Mouse (Mus musculus) neural tube, embryonic 13.5 days (tissue): ENCODE data around the gene Tmem52. TPM values are rescaled to one million over a fixed set of nuclear protein-coding genes. Genes with fewer than 3 reads are reported as not detected.

Experiments
- ATAC-seq: fragments of 200-750 bp; cut with Nextera tagmentation; 2 replicates; pipeline ENCODE4 v1.8.0; 2017; ENCODE audit warnings: low read depth, mild to moderate bottlenecking, moderate TSS enrichment, moderate library complexity
- H3K27ac ChIP-seq: fragments of 300-500 bp; sonication (generic); replicated peaks from 2 replicates; pipeline ENCODE4 v1.5.1; 2015; ENCODE audit warnings: moderate library complexity, mild to moderate bottlenecking, inconsistent platforms
- H3K27me3 ChIP-seq: fragments of 300-500 bp; sonication (generic); 2 replicates; pipeline ENCODE4 v1.6.1; 2015; ENCODE audit warnings: mild to moderate bottlenecking, inconsistent platforms
- H3K36me3 ChIP-seq: fragments of 300-500 bp; sonication (generic); 2 replicates; pipeline ENCODE4 v1.6.1; 2015; ENCODE audit warnings: mild to moderate bottlenecking, inconsistent platforms
- H3K4me1 ChIP-seq: fragments of 300-500 bp; sonication (generic); replicated peaks from 2 replicates; pipeline ENCODE4 v1.6.1; 2015; ENCODE audit warnings: inconsistent platforms
- H3K4me2 ChIP-seq: fragments of 300-500 bp; sonication (generic); 2 replicates; pipeline ENCODE4 v1.6.1; 2015; ENCODE audit warnings: inconsistent platforms, mild to moderate bottlenecking, moderate library complexity
- H3K4me3 ChIP-seq: fragments of 300-500 bp; sonication (generic); 2 replicates; pipeline ENCODE4 v1.5.1; 2015; ENCODE audit warnings: mild to moderate bottlenecking, inconsistent platforms
- H3K9ac ChIP-seq: fragments of 300-500 bp; sonication (generic); 2 replicates; pipeline ENCODE4 v1.6.1; 2015; ENCODE audit warnings: moderate library complexity, mild to moderate bottlenecking, inconsistent platforms
- H3K9me3 ChIP-seq: fragments of 300-500 bp; sonication (generic); 2 replicates; pipeline ENCODE4 v1.6.1; 2016; ENCODE audit warnings: inconsistent platforms
- WGBS: fragments of 180-500 bp; shearing (Covaris S2); methylation state at CpG from one replicate; pipeline ENCODE4 v1.1.7; 2015; 5-methylcytosine and 5-hydroxymethylcytosine counted together
- polyA plus RNA-seq: library from polyadenylated mRNA; unstranded; fragments of >200 nt; fragmentation: Nextera tagmentation; extraction: Ambion mirVana; gene quantifications from 2 replicates; pipeline ENCODE4 v1.2.1, GENCODE M21; 2015

The Tmem52 gene
- polyA plus RNA-seq, 1 experiment from 2014 or later = not detected

DNA sequence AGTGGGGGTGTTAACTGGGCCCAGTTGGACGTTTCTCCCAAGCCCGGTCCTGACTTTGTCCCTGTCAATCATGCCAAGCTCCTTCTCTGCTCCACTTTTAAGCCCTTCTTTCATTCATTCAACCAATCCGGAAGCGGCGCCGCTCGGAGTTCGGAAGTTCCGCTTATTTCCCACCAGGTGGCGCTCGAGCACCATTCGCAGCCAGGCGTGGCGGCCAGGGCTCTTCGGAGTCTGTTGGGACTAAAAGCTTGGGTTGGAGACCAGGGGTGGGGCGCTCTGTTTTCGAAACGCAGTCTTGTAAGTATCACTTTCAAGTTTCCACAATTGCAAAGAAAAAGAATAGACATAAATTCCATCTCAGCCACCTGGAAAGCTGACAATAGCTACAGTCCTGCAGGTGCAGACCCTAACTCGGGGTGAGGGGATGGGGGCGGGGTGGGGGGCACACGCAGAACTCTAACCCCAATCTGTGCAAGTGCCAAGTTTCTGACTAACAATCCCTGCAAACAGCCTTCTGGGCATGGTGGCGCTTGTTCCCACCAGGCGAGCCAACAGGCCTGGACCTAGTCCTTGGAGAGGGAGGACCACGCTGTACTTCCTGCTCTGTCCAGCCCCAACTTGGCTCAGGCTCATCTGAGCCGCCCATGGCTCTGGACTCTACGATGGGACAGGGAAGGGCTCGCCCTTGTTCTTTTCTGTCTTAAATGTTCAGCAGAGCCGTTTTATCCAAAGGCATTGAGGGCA, 12.6 kb downstream of the Tmem52 start:
- 23% methylated on average over 28 of the region's 28 CpGs for WGBS
- H3K4me1 ChIP-seq = peaks cover 4% of the 10 kb centered on the region
- peak; percentile 72 for ATAC-seq
- no peaks in the 10 kb centered on the region for H3K36me3 ChIP-seq
- peak overlapping the region; percentile 15; the same call in 1 of the 2 replicates for H3K4me3 ChIP-seq
- H3K27ac ChIP-seq = no peak overlapping the region
- H3K9ac ChIP-seq = no peak overlapping the region
- peaks cover 6% of the 10 kb centered on the region; the same call in 1 of the 2 replicates for H3K27me3 ChIP-seq
- peak overlapping the region; percentile 37 for H3K4me2 ChIP-seq
- H3K9me3 ChIP-seq = no peaks in the 10 kb centered on the region

DNA sequence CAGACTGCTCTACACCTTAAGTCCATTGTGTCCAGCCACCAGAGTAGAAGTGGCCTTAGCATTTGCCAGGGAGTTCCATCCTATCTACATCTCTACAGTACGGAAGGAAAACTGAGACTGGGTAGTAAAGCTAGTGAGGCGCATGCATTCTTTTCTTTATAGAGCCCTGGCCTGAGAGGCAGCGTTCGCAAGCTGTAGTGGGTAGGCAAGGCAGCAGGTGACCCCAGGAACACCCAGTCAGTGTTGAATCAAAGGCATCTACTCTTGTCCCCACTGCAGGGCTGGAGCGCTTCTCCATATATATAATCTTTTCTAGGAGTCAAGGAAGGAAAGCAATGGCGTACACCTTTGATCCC, 13.2 kb downstream of the Tmem52 start:
- no peak overlapping the region for H3K4me2 ChIP-seq
- ATAC-seq = no peak
- no peak overlapping the region for H3K9ac ChIP-seq
- H3K27me3 ChIP-seq = peaks cover 6% of the 10 kb centered on the region; the same call in 1 of the 2 replicates
- H3K36me3 ChIP-seq = no peaks in the 10 kb centered on the region
- H3K4me3 ChIP-seq = no peak overlapping the region
- no peak overlapping the region for H3K27ac ChIP-seq
- WGBS = 86% methylated on average over 6 of the region's 6 CpGs
- H3K4me1 ChIP-seq = peaks cover 6% of the 10 kb centered on the region
- H3K9me3 ChIP-seq = no peaks in the 10 kb centered on the region

DNA sequence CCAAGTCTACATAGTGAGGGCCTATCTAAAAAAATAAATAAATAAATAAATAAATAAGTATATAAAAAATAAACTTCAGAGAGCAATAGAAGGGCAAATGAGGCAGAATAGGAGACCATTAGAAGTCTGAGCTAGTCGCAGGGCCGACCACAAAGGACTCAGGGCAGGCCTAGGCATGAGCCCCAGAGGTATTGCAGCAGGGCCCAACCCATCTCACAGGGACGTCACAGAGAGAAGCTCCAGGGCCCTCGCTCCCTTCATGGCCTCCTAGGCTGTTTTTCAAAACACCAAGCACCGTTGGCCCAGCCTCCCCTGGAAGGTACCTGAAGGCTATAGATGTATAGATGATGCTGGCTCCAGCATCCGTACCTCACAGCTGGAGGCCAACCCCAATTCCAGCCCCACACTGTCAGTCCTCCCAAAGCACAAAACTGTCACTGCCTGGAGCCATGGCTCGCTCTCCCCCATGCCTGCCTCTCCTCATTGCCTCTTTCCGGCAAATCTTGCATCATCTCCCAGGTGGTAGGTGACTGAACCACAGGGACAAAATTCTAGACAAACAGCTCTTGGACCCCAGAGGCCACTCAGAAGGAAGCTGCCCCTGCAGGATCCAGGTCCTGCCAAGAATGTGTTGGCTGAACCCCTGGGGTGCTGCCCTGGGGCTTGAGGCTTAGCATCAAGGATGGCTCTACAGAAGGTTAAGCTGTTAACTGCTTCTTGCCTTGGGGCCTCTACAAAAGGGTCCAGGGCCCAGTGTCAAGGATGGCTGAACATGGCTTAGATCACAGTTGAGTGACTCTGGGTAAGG, 14.0 kb downstream of the Tmem52 start:
- Histone ChIP-seq H3K4me1 (peaks cover 14% of the 10 kb centered on the region), H3K4me3 (no peak overlapping the region), H3K27ac (no peak overlapping the region), H3K27me3 (peaks cover 6% of the 10 kb centered on the region; the same call in 1 of the 2 replicates), H3K4me2 (no peak overlapping the region), H3K9ac (0 out of 2 replicates have a peak overlapping the region, but pooled peaks have one; percentile 9), H3K36me3 (no peaks in the 10 kb centered on the region), H3K9me3 (no peaks in the 10 kb centered on the region)
- 71% methylated on average over 8 of the region's 8 CpGs for WGBS
- ATAC-seq = no peak

DNA sequence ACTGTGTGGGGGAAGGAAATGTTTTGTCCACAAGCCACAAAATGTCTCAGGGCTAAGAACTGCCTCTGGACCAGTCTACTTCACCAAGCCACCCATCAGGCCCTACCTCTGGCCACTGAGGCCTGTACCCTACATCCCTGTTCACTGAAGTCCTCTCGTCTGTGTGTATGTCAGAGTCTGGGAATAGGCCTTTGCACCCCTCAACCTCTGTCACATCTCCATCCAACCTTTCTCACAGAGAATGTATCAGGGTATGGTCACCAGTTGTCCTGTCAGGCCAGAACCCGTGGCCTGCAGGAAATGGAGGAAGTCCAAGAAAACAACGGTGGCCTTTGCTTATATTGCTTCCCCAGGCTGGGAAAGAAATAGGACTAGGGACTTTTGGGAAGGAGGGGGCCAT, 16.6 kb downstream of the Tmem52 start:
- peaks cover 37% of the 10 kb centered on the region for H3K4me1 ChIP-seq
- H3K27me3 ChIP-seq = peaks cover 2% of the 10 kb centered on the region; the same call in 1 of the 2 replicates

DNA sequence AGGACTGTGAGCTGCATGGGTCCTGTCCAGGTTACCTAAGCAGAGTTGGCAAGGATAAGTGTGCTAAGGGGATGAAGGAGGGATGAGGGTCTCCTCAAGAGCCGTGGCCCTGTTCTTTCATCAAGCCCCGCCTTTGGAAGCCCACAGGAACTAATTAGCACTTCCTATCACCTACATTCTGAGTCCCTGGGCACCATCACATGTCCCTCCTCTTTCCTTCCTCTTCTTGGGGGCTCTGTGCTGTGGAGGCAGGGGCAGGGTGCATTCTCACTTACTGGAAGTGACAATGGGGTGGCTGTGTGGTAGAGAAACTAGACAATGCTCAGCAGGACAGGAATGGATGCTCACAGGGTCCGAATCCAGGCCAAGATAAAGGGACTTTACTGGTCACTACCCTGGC, 18.8 kb downstream of the Tmem52 start:
- Histone ChIP-seq H3K9ac (no peak overlapping the region), H3K27me3 (no peaks in the 10 kb centered on the region), H3K9me3 (no peaks in the 10 kb centered on the region), H3K4me3 (no peak overlapping the region), H3K36me3 (no peaks in the 10 kb centered on the region), H3K4me2 (no peak overlapping the region), H3K27ac (peak overlapping the region; percentile 67; the same call in 1 of the 2 replicates), H3K4me1 (peaks cover 37% of the 10 kb centered on the region)
- no peak for ATAC-seq
- 49% methylated on average over 3 of the region's 3 CpGs for WGBS

More for the DNA sequence above, 16.6 kb downstream of the Tmem52 start:
- Histone ChIP-seq H3K4me2 (no peak overlapping the region), H3K9ac (no peak overlapping the region), H3K9me3 (no peaks in the 10 kb centered on the region), H3K27ac (no peak overlapping the region), H3K4me3 (no peak overlapping the region), H3K36me3 (no peaks in the 10 kb centered on the region)
- no peak for ATAC-seq
- WGBS = 83% methylated on average over 3 of the region's 3 CpGs

DNA sequence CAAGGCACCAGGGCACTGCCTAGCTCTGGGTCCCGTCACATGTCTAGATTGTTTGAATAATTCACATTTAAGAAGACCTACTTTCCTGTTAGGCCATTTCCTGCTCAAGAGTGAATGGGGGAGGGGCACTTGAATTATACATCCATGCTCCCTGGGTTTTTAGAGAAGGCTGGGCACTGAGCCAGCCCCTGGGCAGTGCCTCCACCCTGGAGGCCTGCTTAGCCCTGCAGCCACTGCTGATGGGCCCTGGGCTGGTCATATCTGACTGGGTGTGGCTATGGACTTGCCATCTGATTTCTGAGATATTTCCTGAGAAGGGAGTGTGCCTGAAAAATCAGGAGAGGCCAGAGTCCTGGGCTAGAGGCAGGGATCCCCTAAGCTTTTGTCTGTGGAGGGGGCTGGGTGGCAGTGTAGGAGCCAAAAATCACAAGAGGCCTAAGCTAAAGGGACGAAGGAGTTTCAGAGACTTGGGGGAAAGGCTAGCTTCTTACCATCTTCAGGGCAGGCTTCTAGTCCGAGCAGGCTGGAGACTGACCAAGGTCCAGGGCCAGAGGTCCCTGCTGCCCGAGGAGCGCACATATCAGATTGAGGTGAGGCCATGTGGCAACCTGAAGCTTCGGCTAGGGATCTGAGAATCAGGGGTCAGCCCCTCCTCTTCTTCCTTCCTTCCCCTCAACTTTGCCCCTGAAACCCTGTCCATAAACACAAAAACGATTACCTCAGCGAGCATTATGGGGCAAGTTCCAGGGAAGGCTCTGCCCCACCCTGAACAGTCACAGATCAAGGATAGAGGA, 19.5 kb downstream of the Tmem52 start:
- no peak overlapping the region for H3K4me3 ChIP-seq
- H3K27ac ChIP-seq = peak overlapping the region; percentile 67
- no peaks in the 10 kb centered on the region for H3K27me3 ChIP-seq
- H3K9ac ChIP-seq = peak overlapping the region; percentile 49; the same call in 1 of the 2 replicates
- H3K9me3 ChIP-seq = no peaks in the 10 kb centered on the region
- ATAC-seq = no peak
- no peak overlapping the region for H3K4me2 ChIP-seq
- 72% methylated on average over 8 of the region's 8 CpGs for WGBS
- peaks cover 44% of the 10 kb centered on the region for H3K4me1 ChIP-seq
- H3K36me3 ChIP-seq = no peaks in the 10 kb centered on the region

DNA sequence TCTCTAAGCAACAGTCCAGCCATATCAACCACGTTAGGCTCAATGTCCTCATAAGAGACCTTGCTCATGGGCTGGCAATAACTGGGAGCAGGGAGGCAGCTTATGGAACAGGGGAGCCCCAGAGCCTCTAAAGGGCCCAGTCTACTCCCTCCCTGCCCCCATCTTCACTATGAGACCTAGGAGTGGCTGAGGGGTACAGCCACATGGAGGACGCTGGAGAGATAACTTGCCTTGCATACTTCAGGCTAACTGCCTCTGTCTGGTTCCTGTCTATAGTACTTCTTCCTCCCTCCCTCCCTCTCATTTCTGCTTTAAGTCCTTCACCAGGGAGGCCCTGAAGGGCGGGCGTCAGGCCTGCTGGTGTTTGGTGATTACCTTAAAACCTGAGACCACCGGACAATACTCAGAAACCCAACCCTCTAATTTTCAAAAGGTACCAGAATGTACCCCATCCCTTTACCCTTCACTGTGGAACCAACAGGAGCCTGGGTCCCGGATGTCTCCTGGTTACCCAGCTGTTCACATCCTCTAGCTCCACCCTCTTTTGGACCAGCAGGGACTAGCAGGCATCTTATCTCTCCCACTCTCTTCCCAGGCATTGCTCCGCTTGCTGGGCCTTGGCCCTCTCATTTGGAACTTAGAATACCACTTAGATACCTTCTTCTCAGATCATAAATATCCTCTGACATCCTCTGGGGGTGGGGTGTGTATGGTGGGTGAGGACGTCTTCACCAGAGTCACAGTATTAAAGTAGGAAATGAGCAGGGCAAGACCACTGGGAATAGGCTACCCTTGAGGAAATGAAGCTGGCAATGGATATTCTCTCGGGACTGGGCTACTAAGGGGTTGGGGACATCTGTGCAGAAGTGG, 20.4 kb downstream of the Tmem52 start:
- Histone ChIP-seq H3K4me1 (peaks cover 53% of the 10 kb centered on the region), H3K27me3 (no peaks in the 10 kb centered on the region), H3K4me2 (no peak overlapping the region), H3K9ac (0 out of 2 replicates have a peak overlapping the region, but pooled peaks have one; percentile 38), H3K4me3 (no peak overlapping the region), H3K27ac (no peak overlapping the region), H3K36me3 (no peaks in the 10 kb centered on the region), H3K9me3 (no peaks in the 10 kb centered on the region)
- WGBS = 83% methylated on average over 9 of the region's 9 CpGs
- ATAC-seq = no peak

DNA sequence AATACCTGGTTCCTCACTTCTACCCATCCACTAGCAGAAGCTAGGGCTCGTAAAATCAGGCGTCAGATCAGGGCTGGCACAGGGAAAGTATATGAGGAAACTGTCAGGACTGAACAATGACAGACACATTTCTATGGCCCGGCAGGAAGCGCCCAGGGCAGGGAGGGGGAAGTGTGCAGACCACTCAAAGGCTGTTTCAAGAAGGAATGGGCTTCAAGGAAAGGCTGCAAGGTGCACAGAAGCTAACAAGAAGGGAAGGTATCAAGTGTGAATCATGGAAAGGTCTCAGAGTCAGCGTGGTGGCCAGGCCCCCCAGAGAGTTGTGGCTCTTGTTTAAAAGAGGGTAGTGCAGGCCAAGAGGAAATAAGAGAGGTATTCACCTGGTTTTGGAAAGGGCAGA, 21.5 kb downstream of the Tmem52 start:
- 18% methylated on average over 5 of the region's 5 CpGs for WGBS
- H3K9ac ChIP-seq = peak overlapping the region; percentile 100
- H3K27ac ChIP-seq = peak overlapping the region; percentile 96
- peaks cover 64% of the 10 kb centered on the region for H3K4me1 ChIP-seq
- peak overlapping the region; percentile 88 for H3K4me2 ChIP-seq
- ATAC-seq = no peak
- H3K4me3 ChIP-seq = peak overlapping the region; percentile 100
- no peaks in the 10 kb centered on the region for H3K27me3 ChIP-seq
- H3K36me3 ChIP-seq = no peaks in the 10 kb centered on the region
- no peaks in the 10 kb centered on the region for H3K9me3 ChIP-seq

DNA sequence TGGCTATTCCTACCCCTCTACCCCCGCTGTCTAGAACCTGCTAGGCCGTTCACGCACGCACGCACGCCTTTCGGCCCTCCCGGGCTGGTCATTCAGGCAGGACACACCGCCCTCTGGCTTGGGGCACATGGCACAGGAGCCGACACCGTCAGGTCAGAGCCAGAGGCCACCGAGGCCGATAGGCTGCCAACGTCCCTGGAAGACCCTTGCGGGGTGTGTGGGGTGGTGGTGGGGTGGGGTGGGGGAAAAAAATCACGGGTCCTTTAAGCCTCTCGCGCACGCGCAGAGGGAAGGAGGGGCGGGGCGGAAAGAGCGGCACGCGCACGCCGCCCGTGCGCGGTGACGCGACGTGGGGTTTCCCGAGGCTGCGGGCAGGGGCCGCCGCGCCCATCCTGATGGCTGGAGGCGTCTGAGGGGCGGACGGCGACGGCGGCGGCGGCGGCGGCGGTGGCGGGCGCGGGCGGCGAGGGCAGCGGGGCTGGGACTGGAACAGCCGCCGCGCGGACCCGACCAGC, 22.1 kb downstream of the Tmem52 start, which contains the start of gene Gnb1:
Gnb1 (plus strand) TSS at position 372 of the 515 bp plus-strand sequence.
- Histone ChIP-seq H3K27me3 (no peaks in the 10 kb centered on the region), H3K4me1 (peaks cover 70% of the 10 kb centered on the region), H3K4me2 (peak within 1 kb of the TSS; percentile 88), H3K9me3 (no peaks in the 10 kb centered on the region), H3K9ac (peak within 1 kb of the TSS; percentile 100), H3K27ac (peak within 1 kb of the TSS; percentile 96), H3K36me3 (no peaks in the 10 kb centered on the region), H3K4me3 (peak within 1 kb of the TSS; percentile 100)
- under 1% methylated on average over 31 of the region's 60 CpGs for WGBS
- ATAC-seq = peak; percentile 82

DNA sequence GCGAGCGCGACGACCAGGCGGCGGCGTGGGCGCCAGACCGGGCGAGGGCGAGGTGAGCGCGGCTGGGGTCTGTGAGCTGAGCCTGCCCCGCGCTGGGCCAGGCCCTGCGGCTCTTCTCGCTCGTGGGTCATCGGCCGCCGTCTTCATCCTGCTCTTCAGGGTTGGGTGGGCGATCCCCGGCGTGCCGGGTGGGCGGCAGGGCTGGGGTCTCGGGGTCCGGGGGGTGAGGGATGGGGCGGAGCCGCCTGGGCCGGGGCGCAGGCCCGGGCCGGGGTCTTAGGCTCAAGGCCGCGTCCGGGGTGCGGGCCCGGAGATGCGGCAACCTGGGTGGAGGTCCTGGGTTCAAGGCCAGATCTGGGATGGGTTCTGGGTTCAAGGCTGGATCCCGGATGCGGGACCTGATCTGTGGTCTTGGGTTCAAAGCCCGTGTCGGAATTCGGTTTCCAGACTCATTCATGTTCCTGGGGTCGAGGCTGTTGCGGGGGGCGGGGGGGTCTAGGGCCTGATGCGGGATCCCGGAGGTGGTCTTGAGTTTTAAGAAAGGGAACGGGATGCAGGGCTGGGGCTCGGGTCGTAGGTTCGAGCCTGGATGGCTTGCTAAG, 22.7 kb downstream of the Tmem52 start:
- WGBS = 1% methylated on average over 46 of the region's 54 CpGs
- Histone ChIP-seq H3K27ac (peak overlapping the region; percentile 96), H3K27me3 (no peaks in the 10 kb centered on the region), H3K4me3 (peak overlapping the region; percentile 100), H3K9me3 (no peaks in the 10 kb centered on the region), H3K36me3 (no peaks in the 10 kb centered on the region), H3K4me2 (peak overlapping the region; percentile 88), H3K9ac (peak overlapping the region; percentile 100), H3K4me1 (peaks cover 70% of the 10 kb centered on the region)
- peak; percentile 68 for ATAC-seq
